Mouse (Mus musculus): ENCODE results near the gene Il10ra. TPM values are rescaled to one million over a fixed set of nuclear protein-coding genes. Genes with fewer than 3 reads are reported as not detected.
A peak's percentile ranks its signal among the peaks of the same experiment; 100 is the strongest.

Il10ra gene
- polyA plus RNA-seq, 1 experiment from 2014 or later: 0.54 TPM

DNA sequence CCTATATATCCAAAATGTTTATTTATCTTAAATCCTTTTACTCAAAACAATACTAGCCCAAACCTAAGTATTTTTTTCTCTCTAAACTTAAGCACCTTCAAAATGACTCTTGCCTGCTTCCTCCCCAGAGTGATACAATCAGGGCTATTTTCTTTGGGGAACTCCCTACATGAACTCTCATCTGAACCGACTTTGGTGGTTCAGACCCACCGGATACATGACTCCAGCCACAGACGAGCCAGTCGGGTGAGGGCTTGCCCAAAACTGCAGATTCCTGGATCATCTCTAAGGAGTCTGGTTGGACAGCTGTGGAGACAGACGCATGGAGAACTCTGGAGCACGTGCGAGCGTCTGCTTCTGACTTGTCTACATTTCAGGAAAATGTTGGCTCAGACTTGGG lies 39.6 kb downstream of the Il10ra start:
- Histone ChIP-seq H3K4me1 (no peaks in the 10 kb centered on the region), H3K9me3 (replicated peaks) (no peaks in the 10 kb centered on the region), H3K27ac (no peak overlapping the region), H3K27me3 (peaks cover 3% of the 10 kb centered on the region; the same call in 1 of the 2 replicates), H3K4me2 (replicated peaks) (no peak overlapping the region), H3K9ac (no peak overlapping the region), H3K36me3 (no peaks in the 10 kb centered on the region), H3K4me3 (no peak overlapping the region)
- WGBS: 84% methylated on average over 8 of the region's 8 CpGs
- ATAC-seq (ENCODE audit: low FRiP score): no peak

DNA sequence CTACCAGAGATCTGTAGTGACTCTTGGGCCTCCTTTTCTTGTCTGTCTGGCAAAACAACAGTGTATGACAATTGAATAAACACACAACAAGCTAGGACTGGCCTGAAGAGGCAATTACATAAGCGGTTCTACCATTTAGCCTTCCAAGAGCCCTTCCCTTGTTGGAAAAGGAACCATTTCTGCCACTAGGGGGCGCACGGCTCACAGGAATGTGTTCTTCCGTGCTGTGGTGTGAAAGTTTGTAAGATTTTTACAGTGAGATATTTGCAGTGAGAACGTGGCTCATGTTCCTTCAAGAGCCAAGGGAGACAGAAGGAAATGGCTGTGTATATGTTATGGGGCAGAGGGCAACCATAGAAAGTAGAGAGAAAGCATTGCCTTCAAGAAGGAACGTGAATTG lies 47.4 kb downstream of the Il10ra start:
- Histone ChIP-seq H3K36me3 (no peaks in the 10 kb centered on the region), H3K4me1 (no peaks in the 10 kb centered on the region), H3K9ac (no peak overlapping the region), H3K4me3 (no peak overlapping the region), H3K9me3 (replicated peaks) (no peaks in the 10 kb centered on the region), H3K4me2 (replicated peaks) (no peak overlapping the region), H3K27ac (no peak overlapping the region), H3K27me3 (no peaks in the 10 kb centered on the region)
- ATAC-seq (ENCODE audit: low FRiP score): 0 out of 2 replicates have a peak, but pooled peaks have one; percentile 38
- WGBS: 14% methylated on average over 6 of the region's 6 CpGs

DNA sequence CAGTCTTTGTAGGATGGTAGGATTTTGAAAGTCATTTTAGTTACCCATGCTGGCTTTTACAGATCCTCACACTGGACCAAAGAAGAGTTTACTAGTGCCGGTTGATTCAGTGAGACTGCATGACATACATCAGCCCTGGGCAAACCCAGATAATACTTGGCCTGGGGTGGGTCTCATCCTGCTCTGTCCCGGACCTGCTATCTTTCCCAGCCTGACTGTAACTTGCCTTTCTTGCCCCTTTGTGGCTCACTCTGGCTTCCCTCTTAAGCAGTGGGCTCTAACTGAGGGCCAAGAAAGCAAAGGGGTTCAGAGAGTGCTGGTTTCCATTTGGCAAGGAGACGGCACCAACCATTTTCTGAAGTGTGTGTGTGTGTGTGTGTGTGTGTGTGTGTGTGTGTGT lies 49.3 kb downstream of the Il10ra start:
- H3K4me1 ChIP-seq: peaks cover 3% of the 10 kb centered on the region; the same call in 1 of the 2 replicates
- 92% methylated on average over 3 of the region's 3 CpGs for WGBS

DNA sequence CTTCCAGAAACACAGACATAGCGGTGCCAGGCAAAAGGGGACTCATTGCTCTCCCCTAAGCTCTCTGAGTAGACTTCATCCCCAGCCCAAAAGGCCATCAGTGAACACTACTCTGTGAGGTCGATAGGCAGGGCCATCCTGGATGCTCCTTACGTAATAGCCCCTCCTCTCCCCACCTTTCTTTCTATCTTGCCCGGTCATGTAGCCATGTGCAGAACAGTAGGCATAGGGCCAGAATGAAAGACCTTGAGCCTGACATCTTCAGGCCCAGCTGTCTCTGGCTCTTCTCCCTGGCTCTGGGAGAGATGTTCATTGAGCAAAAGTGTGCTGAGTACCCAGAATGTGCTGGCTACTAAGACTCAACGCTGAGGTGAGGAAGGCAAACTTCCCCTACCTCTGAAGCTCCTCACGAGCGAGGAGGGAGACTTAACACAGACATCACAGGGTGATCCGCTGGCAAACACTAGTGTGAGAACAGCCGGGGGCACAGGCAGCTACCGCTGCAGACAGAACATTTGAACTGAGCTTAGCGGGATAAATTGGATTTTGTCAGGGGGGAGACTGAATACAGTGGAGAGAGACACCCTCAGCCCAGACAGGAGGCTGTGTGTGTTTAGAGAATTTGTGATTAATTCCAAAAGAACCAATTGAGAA lies 53.3 kb downstream of the Il10ra start:
- no peak overlapping the region for H3K4me3 ChIP-seq
- H3K27ac ChIP-seq: no peak overlapping the region
- 71% methylated on average over 11 of the region's 11 CpGs for WGBS
- no peak overlapping the region for H3K4me2 ChIP-seq (replicated peaks)
- no peak overlapping the region for H3K9ac ChIP-seq
- no peaks in the 10 kb centered on the region for H3K27me3 ChIP-seq
- peaks cover 3% of the 10 kb centered on the region; the same call in 1 of the 2 replicates for H3K4me1 ChIP-seq
- no peaks in the 10 kb centered on the region for H3K9me3 ChIP-seq (replicated peaks)
- no peaks in the 10 kb centered on the region for H3K36me3 ChIP-seq
- ATAC-seq (ENCODE audit: low FRiP score): no peak

More for the DNA sequence above, 49.3 kb downstream of the Il10ra start:
- no peaks in the 10 kb centered on the region for H3K9me3 ChIP-seq (replicated peaks)
- H3K27me3 ChIP-seq: no peaks in the 10 kb centered on the region
- no peak for ATAC-seq (ENCODE audit: low FRiP score)
- H3K4me3 ChIP-seq: no peak overlapping the region
- no peak overlapping the region for H3K9ac ChIP-seq
- H3K4me2 ChIP-seq (replicated peaks): no peak overlapping the region
- no peaks in the 10 kb centered on the region for H3K36me3 ChIP-seq
- no peak overlapping the region for H3K27ac ChIP-seq

DNA sequence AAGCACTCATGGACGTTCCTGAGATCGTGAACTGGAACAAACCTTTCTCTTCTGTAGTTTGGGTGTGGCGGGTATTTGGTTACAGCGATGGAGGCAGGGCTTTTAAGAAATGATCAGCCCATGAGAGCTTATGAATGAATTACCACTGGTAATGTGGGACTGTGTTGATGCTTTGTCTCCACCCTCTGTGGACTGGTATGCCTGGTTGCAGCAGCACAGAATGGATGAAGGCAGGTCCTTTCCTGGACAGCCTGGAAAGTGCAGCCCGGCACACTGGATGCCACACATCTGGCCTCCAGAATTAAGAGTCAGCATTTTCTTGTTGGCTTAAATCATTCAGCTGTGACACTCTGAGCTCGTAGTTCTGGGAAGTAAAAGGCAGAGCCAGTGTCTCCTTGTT lies 56.9 kb downstream of the Il10ra start:
- 75% methylated on average over 6 of the region's 6 CpGs for WGBS
- Histone ChIP-seq H3K4me3 (no peak overlapping the region), H3K36me3 (no peaks in the 10 kb centered on the region), H3K9ac (no peak overlapping the region), H3K27ac (no peak overlapping the region), H3K9me3 (replicated peaks) (no peaks in the 10 kb centered on the region), H3K27me3 (no peaks in the 10 kb centered on the region), H3K4me2 (replicated peaks) (no peak overlapping the region), H3K4me1 (peaks cover 3% of the 10 kb centered on the region; the same call in 1 of the 2 replicates)
- ATAC-seq (ENCODE audit: low FRiP score): no peak

DNA sequence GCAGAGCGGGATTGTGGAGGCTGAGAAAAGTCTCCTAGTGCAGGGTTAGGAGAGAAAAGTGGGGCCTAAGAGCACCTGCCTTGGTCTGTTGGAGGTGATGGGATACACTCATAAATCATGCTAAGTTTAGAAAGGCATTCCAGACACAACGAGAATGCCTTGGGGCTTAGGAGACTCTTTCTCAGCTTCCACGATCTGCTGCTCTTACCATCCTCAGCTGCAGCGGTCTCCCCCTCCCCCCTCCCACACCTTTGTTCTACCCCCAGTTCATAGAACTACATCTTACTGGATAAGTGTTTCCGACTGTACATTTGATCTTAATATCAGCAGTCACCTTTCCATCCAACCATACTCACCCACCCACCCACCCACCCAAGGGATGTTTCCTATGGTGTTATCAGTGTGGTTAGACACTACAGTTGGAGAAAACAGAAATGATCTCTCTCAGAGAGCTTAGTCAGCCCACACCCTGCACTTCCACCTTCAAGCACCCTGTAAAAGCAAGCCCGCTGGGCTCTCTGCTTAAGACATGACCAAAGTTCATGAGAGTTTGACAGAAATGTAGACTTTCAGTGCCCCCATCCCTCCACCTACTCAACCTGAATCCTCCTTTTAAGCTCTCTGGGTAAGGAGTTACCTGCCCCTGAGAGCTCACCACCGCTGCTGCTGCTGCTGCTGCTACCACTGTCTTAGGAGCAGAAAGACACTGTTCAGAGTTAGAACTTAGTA lies 61.8 kb downstream of the Il10ra start:
- no peak overlapping the region for H3K27ac ChIP-seq
- WGBS: 86% methylated on average over 7 of the region's 7 CpGs
- H3K4me2 ChIP-seq (replicated peaks): no peak overlapping the region
- H3K27me3 ChIP-seq: no peaks in the 10 kb centered on the region
- H3K9ac ChIP-seq: no peak overlapping the region
- H3K4me1 ChIP-seq: no peaks in the 10 kb centered on the region
- no peak for ATAC-seq (ENCODE audit: low FRiP score)
- no peaks in the 10 kb centered on the region for H3K36me3 ChIP-seq
- no peak overlapping the region for H3K4me3 ChIP-seq
- H3K9me3 ChIP-seq (replicated peaks): no peaks in the 10 kb centered on the region

DNA sequence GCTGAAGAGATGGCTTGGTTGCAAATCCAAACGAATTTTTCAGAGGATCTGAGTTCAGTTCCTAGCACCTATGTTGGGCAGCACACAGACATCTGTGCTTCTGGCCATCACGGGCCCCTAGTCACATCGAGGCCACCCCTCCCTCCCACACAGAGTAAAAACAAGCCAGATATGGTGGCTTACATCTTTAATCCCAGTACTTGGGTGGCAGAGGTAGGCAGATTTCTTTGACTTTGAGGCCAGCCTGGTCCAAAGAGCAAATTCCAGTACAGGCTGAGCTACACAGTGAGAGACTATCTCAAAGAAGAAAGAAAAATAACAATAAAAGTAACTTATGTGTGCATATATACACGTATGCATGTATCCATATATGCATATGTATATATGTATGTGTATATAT lies 62.8 kb downstream of the Il10ra start:
- no peaks in the 10 kb centered on the region for H3K9me3 ChIP-seq (replicated peaks)
- H3K4me1 ChIP-seq: no peaks in the 10 kb centered on the region
- no peak overlapping the region for H3K4me3 ChIP-seq
- no peak overlapping the region for H3K4me2 ChIP-seq (replicated peaks)
- no peaks in the 10 kb centered on the region for H3K27me3 ChIP-seq
- ATAC-seq (ENCODE audit: low FRiP score): no peak
- WGBS: 72% methylated on average over 4 of the region's 4 CpGs
- no peaks in the 10 kb centered on the region for H3K36me3 ChIP-seq
- H3K9ac ChIP-seq: no peak overlapping the region
- H3K27ac ChIP-seq: no peak overlapping the region

DNA sequence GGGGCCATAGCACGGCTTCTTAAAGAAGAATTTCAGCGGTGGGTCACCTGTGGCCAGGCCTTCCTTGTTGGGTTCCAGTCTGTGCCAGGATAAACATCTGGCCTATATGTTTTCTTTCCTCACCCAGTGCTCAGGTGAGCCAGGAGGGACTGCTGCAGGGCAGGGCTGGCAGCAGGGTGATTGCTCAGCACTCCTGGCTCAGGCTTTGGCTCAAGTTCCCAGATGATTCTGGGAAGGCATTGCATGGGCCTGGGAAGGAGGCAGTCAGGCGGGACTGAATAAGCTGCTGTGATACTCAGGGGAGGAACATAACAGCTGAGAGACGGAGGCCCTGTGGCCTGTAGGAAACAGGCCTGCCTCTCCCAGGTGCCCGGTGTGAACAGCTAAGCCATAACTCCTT lies 63.8 kb downstream of the Il10ra start:
- H3K27me3 ChIP-seq: no peaks in the 10 kb centered on the region
- H3K4me3 ChIP-seq: no peak overlapping the region
- H3K4me1 ChIP-seq: no peaks in the 10 kb centered on the region
- no peak overlapping the region for H3K4me2 ChIP-seq (replicated peaks)
- ATAC-seq (ENCODE audit: low FRiP score): no peak
- no peak overlapping the region for H3K9ac ChIP-seq
- no peaks in the 10 kb centered on the region for H3K9me3 ChIP-seq (replicated peaks)
- WGBS: 84% methylated on average over 5 of the region's 5 CpGs
- no peaks in the 10 kb centered on the region for H3K36me3 ChIP-seq
- no peak overlapping the region for H3K27ac ChIP-seq

Small RNAs within 50 kb of the gene (microRNA-seq; reads per million reads assigned to microRNA genes)
- gene Mir7086: not detected

Other genes with a start within 250 kb of the Il10ra start
- gene Mpzl2, start 229.3 kb downstream of the Il10ra start, polyA plus RNA-seq (2016; fragmentation: Nextera tagmentation; extraction: Ambion mirVana): 5.6 and 7.0 TPM in 2 replicates
- 2.1 and 2.5 TPM in 2 replicates for gene Mpzl3, start 214.0 kb downstream of the Il10ra start, polyA plus RNA-seq (2016; fragmentation: Nextera tagmentation; extraction: Ambion mirVana)
- 0.31 TPM in 1 of 2 replicates, not detected in the other for gene Jaml, start 190.0 kb downstream of the Il10ra start, polyA plus RNA-seq (2016; fragmentation: Nextera tagmentation; extraction: Ambion mirVana)
- 4.7 TPM in 2 replicates for gene Scn2b, start 151.4 kb downstream of the Il10ra start, polyA plus RNA-seq (2016; fragmentation: Nextera tagmentation; extraction: Ambion mirVana)
- 0.40 and 0.46 TPM in 2 replicates for gene Scn4b, start 130.8 kb downstream of the Il10ra start, polyA plus RNA-seq (2016; fragmentation: Nextera tagmentation; extraction: Ambion mirVana)
- gene BC049352, start 87.1 kb downstream of the Il10ra start, polyA plus RNA-seq (2016; fragmentation: Nextera tagmentation; extraction: Ambion mirVana): 0.13 TPM in 1 of 2 replicates, not detected in the other
- gene Tmprss4, start 65.1 kb downstream of the Il10ra start, polyA plus RNA-seq (2016; fragmentation: Nextera tagmentation; extraction: Ambion mirVana): 0.18 and 0.21 TPM in 2 replicates
- 0.06 TPM in 1 of 2 replicates, not detected in the other for gene Tmprss13, start 50.0 kb upstream of the Il10ra start, polyA plus RNA-seq (2016; fragmentation: Nextera tagmentation; extraction: Ambion mirVana)
- gene Fxyd6, start 101.0 kb upstream of the Il10ra start, polyA plus RNA-seq (2016; fragmentation: Nextera tagmentation; extraction: Ambion mirVana): 190 and 196 TPM in 2 replicates
- 1.9 and 2.1 TPM in 2 replicates for gene Fxyd2, start 130.5 kb upstream of the Il10ra start, polyA plus RNA-seq (2016; fragmentation: Nextera tagmentation; extraction: Ambion mirVana)
- gene Dscaml1, start 157.5 kb upstream of the Il10ra start, polyA plus RNA-seq (2016; fragmentation: Nextera tagmentation; extraction: Ambion mirVana): 2.3 and 4.8 TPM in 2 replicates

Data from hindbrain, embryonic 12.5 days (tissue).